Mouse (Mus musculus) left cerebral cortex, adult 2 months (tissue): Measurements from ENCODE around the gene Gm18336. TPM values are rescaled to one million over a fixed set of nuclear protein-coding genes. Genes with fewer than 3 reads are reported as not detected.
"Not testable (repeated sequence)": the region's sequence is repeated elsewhere in the genome, so short reads cannot be mapped to it uniquely, and the experiment has no call there.

Source experiments
- DNase-seq, 2 experiments: peaks; one replicate each; pipeline ENCODE4 v3.0.0; 2021 to 2022; ENCODE audit warnings: low spot score in 2 of 2, mixed read lengths in 1 of 2; ENCODE audit errors: extremely low spot score in 1 of 2
- H3K27ac ChIP-seq: fragments of 200-600 bp; 2 replicates; pipeline ENCODE4 v1.8.1; 2022
- H3K4me3 ChIP-seq: fragments of 200-600 bp; 2 replicates; pipeline ENCODE4 v1.8.1; 2022
- CTCF ChIP-seq: fragments of 200-600 bp; IDR thresholded peaks from 2 replicates; pipeline ENCODE4 v1.8.1; 2022; ENCODE audit warnings: antibody characterized with exemption, mild to moderate bottlenecking, moderate library complexity
- intact Hi-C: fragments of 180-260 bp; cut with DNase I; formaldehyde crosslinking; loops from one replicate; pipeline ENCODE4 v1.15.1; 2025
- long read RNA-seq, 2 experiments: library from polyadenylated mRNA; stranded (forward); transcript quantifications; one replicate each; pipeline ENCODE4 v2.0.0; 2021; ENCODE audit warnings: borderline mapping rate in 2 of 2
- total RNA-seq, 2 experiments: library from RNA; stranded (reverse); gene quantifications; 2 replicates each; pipeline ENCODE4 v1.2.3; 2021

Gene Gm18336
- total RNA-seq = under 1 TPM in 1 of 2 experiments, not detected in 1; 0.20 TPM
- long read RNA-seq, experiment 1 = 0 reads
- long read RNA-seq, experiment 2 = 0 reads

- H3K27ac ChIP-seq, H3K4me3 ChIP-seq, DNase-seq, intact Hi-C loops: not testable (repeated sequence)
These were observed at the start of gene Gm18336 for GRCm38 (mm10) chrX:73398636-73399035. TSS of gene Gm18336 (minus strand) at chrX:73398736.

- DNase-seq = no peak
- Histone ChIP-seq H3K4me3 (no peak overlapping the region), H3K27ac (no peak overlapping the region)
- intact Hi-C loops = no loop called here
- no peak for TF ChIP-seq CTCF
These were observed 42.9 kb upstream of the Gm18336 start for GRCm38 (mm10) chrX:73441428-73441827.

- TF ChIP-seq CTCF = no peak
- H3K27ac ChIP-seq = no peak within 1 kb of the TSS
- DNase-seq = no peak
- intact Hi-C loops = loop anchor here (10.0 kb wide), 1 partner anchor 380 kb away; no protein-coding TSS in a partner anchor
- H3K4me3 ChIP-seq = no peak within 1 kb of the TSS
These were observed 36.7 kb upstream of the Gm18336 start, which contains the start of gene Trex2 for GRCm38 (mm10) chrX:73435252-73435651. TSS of gene Trex2 (minus strand) at chrX:73435344.

- DNase-seq = no peak
- TF ChIP-seq CTCF = no peak
- no peak overlapping the region for H3K4me3 ChIP-seq
- no peak overlapping the region for H3K27ac ChIP-seq
- intact Hi-C loops = loop anchor here (5.0 to 10.0 kb wide), 2 partner anchors 121 to 378 kb away; no protein-coding TSS in a partner anchor
These were observed 34.3 kb upstream of the Gm18336 start for GRCm38 (mm10) chrX:73432850-73433249.

GRCm38 (mm10) chrX:73430036-73430435, 31.5 kb upstream of the Gm18336 start:
- peak; percentile 41 for TF ChIP-seq CTCF
- intact Hi-C loops = loop anchor here (5.0 to 10.0 kb wide), 2 partner anchors 118 to 375 kb away; no protein-coding TSS in a partner anchor

GRCm38 (mm10) chrX:73412767-73413166, 14.2 kb upstream of the Gm18336 start:
- intact Hi-C loops = loop anchor here (5.0 kb wide), 1 partner anchor 100 kb away; no protein-coding TSS in a partner anchor
- Histone ChIP-seq H3K4me3 (no peak overlapping the region), H3K27ac (no peak overlapping the region)
- no peak for DNase-seq
- TF ChIP-seq CTCF = peak; percentile 4

More at GRCm38 (mm10) chrX:73430036-73430435, 31.5 kb upstream of the Gm18336 start:
- DNase-seq = no peak
- H3K4me3 ChIP-seq = no peak overlapping the region
- no peak overlapping the region for H3K27ac ChIP-seq

- no peak within 1 kb of the TSS for H3K27ac ChIP-seq
- no peak for TF ChIP-seq CTCF
- H3K4me3 ChIP-seq = peak within 1 kb of the TSS; percentile 31
- peak in 1 of 2 experiments; percentile 18 for DNase-seq
- intact Hi-C loops = loop anchor here (5.0 kb wide), 1 partner anchor 99 kb away; no protein-coding TSS in a partner anchor
These were observed 12.5 kb upstream of the Gm18336 start, which contains the start of gene Zfp92 for GRCm38 (mm10) chrX:73410880-73411517. TSS of gene Zfp92 (plus strand) at chrX:73411096.

- no peak for TF ChIP-seq CTCF
- Histone ChIP-seq H3K4me3 (no peak overlapping the region), H3K27ac (no peak overlapping the region)
- intact Hi-C loops = no loop called here
- no peak for DNase-seq
These were observed 3.1 kb upstream of the Gm18336 start for GRCm38 (mm10) chrX:73401616-73402015.

GRCm38 (mm10) chrX:73400951-73401350, 2.4 kb upstream of the Gm18336 start:
- no peak overlapping the region for H3K27ac ChIP-seq
- intact Hi-C loops = no loop called here
- H3K4me3 ChIP-seq = no peak overlapping the region
- no peak for DNase-seq
- TF ChIP-seq CTCF = no peak

GRCm38 (mm10) chrX:73396446-73396845, 2.1 kb downstream of the Gm18336 start:
- DNase-seq = no peak
- H3K27ac ChIP-seq = no peak overlapping the region
- no peak overlapping the region for H3K4me3 ChIP-seq
- intact Hi-C loops = no loop called here
- no peak for TF ChIP-seq CTCF

- no peak overlapping the region for H3K4me3 ChIP-seq
- DNase-seq = no peak
- intact Hi-C loops = no loop called here
- no peak overlapping the region for H3K27ac ChIP-seq
- no peak for TF ChIP-seq CTCF
These were observed 7.1 kb downstream of the Gm18336 start for GRCm38 (mm10) chrX:73391481-73391880.

GRCm38 (mm10) chrX:73384924-73385323, 13.6 kb downstream of the Gm18336 start:
- no peak overlapping the region for H3K27ac ChIP-seq
- no peak overlapping the region for H3K4me3 ChIP-seq
- no peak for DNase-seq
- intact Hi-C loops = no loop called here
- no peak for TF ChIP-seq CTCF

GRCm38 (mm10) chrX:73384419-73384818, 14.1 kb downstream of the Gm18336 start:
- no peak for TF ChIP-seq CTCF
- Histone ChIP-seq H3K27ac (no peak overlapping the region), H3K4me3 (no peak overlapping the region)
- intact Hi-C loops = no loop called here
- DNase-seq = peak in 1 of 2 experiments; percentile 8
